Mouse (Mus musculus): Measurements from ENCODE around the gene Tlr9.

DNA sequence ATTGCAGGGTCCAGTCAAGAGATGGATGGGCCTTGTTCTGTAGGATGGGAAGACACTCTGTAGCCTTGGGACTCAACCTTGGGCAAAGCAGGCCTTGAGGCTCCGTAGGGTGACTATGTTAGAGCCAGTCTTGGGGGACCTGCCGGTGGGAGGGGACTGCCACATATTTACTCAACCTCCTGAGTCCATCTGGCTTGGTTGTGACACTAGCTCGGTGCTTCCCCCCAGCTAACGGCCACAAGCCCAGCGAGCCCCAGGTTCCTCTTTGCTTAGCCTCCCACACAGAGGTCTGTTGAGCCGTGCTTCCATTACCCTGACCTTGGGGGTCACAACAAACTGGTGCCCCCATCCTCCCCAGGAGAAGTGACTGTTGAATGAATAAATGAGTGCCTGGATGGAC lies 38.7 kb downstream of the Tlr9 start:
- TF ChIP-seq CTCF (IDR thresholded peaks at IDR 0.05; ENCODE audit: low read depth) (no peak), EP300 (IDR thresholded peaks at IDR 0.05; ENCODE audit: low read depth) (no peak)

All from heart, postnatal 0 days (tissue).